Mouse (Mus musculus) cerebellum, adult (tissue): ENCODE measurements around the gene Nell1.
"Not testable (repeated sequence)": the region's sequence is repeated elsewhere in the genome, so short reads cannot be mapped to it uniquely, and the experiment has no call there.

Experiments used
- ATAC-seq: cut with Nextera tagmentation; 2 replicates; pipeline ENCODE4 v1.9.2; 2017; ENCODE audit warnings: mild to moderate bottlenecking, moderate library complexity, mixed read lengths; ENCODE audit not compliant: insufficient number of reproducible peaks, low FRiP score, low TSS enrichment

The Nell1 gene

DNA sequence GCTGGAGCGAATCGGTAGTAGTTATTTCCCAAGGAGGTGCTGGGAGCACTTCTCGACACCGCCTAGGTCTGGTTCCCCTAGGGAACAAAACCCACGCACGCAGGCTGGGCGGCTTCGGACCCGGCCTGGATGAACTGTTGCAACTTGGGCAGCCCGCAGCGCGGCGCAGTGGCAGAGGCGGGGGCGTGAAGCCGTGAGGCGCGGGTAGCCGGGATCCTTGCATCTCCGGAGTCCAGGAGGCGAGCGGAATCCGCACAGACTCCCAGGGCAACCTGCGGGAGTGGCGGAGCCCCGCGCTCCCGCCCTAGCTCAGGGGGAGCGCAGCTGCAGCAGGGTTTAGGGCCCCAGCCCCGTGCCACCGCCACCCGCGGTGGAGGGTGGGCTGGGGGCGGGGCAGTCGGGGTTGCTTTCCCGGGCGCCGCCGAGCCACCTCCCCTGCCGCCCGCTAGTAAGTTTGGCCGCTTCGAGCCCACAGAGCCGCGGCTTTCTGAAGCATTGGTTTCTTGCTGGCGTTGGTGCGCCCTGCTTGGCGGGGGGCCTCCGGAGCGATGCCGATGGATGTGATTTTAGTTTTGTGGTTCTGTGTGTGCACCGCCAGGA, at the start of gene Nell1:
Gene Nell1, plus strand, starts transcription at position 24 of the 600 bp plus-strand sequence.
- ATAC-seq: no peak

DNA sequence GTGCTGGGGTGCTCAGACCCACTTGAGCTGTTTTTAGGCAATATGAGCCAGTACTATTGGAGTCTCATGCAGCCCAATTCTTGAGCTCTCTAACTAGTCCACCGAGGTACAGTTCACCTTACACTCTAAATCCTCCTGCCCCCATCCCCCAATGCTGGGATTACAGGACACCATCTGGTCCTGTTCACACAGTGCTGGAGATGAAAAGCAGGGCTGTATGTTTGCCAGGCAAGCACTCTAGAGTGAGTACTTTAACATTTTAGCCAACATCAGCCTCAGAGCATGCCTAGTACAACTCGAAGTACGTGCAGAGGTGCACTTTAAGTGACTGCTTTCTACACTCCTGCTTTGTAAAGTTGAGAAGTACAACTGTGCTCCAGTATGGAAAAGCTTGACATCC, 46.1 kb upstream of the Nell1 start:
- no peak for ATAC-seq

DNA sequence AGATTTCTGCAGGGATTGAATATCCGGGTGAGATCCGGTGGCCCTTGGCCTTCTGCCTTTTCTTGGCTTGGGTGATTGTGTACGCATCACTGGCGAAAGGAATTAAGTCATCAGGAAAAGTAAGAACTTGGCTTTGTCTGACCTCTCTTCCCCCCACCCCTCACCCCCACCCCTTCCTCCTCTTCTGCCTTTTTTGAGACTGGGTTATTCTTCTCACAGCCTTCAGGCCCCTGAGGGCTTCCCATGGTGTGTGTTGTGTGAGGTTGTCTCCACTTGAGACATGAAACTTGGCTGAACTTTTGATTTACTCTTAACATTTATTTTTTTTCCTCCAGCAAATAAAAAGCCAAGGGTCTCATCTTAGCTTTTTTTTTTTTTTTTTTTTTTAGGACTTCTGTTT, 44.7 kb upstream of the Nell1 start:
- ATAC-seq: no peak

DNA sequence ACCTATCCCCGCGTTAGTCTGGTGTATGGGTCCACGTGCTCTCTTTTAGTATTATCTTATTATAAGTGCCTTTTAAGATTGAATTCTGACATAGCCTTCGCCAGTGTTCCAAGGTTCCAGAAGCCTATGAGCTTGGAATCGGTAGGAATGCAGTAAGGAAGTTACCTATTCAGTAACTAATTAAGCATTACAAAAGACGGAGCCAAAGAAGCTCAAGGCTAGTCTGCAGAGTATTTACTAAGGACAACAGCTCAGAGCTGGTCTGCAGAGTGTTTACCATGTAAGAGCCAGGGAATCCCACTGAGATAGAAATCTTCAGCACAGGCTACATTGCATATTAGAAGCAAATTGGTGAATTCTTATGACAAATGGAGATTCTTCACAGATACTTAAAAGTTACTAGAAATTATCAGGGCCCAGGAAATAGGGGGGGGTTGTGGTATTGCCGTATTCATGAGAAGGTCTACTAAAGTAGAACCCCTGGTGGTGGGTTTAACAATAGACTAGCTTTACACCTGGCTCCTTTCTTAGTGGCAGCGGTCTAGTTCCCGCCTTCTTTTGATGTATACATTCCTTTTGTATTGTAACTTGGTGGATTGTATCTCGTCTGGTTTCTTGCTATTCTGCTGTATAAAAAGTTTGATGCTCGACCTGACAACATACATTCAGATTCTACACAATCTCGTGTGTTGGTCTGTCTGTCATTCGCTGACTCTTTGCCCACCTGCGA, 41.1 kb upstream of the Nell1 start:
- not testable (repeated sequence) for ATAC-seq

DNA sequence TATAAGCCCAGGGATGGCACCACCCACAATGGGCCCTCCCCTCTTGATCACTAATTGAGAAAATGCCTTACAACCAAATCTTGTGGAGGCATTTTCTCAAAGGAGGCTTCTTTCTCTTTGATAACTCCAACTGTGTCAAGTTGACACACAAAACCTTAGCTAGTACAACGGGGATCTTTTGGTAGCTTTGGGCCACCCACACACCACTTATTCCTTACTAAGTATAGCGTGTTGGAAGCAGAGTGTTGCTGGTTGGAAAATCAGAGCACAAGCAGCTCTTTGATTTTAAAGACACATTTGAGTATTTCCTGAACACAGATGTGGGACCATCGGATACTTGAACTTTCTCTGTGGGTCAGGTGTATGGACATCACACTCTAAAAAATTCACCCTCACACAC, 37.8 kb upstream of the Nell1 start:
- no peak for ATAC-seq

DNA sequence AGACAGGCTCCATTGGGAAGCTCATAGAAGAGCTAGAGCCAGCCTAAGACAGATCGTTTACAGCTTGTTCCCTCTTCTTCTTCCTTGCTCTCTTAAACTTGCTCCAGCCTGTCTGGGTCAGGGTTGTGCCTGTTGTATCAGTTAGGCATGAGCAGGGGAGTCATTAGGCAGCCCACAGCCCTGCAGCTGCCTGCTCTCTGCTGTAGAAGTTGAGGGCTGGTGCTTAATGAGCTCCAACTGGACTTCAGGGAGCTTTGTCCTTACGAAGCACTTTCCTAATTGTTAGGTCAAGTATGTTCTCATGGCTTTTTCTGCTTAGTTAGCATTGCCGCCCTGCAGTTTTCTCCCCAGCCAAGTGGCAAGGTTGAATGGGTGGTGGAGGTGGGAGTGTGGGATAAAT, 32.6 kb upstream of the Nell1 start:
- no peak for ATAC-seq

DNA sequence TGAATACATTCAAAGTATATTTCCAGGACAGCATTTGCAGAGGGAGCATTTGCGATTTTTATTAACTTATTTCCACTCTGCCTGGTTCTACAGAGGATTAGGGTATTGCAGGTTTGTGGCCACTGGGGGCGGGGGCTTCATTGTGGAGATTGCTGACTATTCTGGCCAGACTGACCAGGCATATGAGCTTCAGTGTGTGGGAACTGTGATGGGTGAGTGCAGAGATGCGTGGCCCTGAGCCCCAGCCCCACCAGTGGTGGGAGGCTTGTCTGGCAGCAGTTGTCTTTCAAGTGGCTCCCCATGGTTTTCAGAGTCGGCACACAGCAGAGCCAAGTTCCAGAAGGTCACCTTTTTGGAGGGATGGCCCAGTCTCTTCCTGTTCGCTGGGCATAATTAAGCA, 32.2 kb upstream of the Nell1 start:
- ATAC-seq: no peak

DNA sequence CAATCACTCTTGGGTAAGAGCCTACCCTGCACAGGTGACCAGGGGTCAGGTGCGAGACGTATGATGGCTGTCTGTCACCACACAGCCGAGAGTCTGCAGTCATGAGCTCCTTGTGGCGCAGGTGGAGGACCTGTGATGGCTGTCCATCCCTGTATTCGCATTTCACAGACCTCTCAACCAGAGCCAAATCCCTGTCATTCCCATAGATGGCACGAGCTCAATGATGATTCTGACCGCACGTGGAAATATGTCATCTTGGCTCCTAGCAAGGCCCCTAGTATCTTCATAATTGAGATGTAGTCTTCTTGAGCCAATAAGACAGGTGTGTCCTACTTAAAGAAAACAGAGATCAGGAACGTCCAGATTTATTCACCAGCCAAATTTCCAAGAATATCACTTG, 28.0 kb upstream of the Nell1 start:
- ATAC-seq: 0 out of 2 replicates have a peak, but pooled peaks have one; percentile 26

DNA sequence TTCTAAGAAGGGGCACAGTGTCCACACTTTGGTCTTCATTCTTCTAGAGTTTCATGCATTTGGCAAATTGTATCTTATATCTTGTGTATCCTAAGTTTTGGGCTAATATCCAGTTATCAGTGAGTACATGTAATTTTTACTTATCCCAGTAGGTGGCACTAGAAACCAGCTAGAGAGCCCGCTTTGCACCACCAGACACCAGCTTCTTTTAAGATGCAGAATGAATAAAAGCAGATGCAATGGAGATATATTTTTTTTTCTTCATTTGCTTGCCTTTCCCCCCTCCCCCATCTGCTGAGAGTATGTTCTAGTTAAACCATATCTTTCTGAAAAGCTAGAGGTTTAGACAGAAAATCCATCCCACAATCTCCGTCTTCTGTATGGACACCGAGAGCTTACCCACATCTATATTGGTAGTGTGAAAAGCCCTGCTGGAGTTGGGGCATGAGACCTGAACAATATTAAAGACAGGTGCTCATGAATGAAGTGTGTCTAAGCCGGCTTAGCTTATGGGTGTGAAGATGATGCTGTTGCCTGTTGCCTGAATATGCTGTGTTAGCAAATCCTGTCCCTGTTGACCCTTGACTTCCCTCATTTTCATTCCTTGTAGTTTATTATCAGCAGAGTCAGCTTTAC, 21.0 kb upstream of the Nell1 start:
- peak; percentile 49; the same call in 1 of the 2 replicates for ATAC-seq

DNA sequence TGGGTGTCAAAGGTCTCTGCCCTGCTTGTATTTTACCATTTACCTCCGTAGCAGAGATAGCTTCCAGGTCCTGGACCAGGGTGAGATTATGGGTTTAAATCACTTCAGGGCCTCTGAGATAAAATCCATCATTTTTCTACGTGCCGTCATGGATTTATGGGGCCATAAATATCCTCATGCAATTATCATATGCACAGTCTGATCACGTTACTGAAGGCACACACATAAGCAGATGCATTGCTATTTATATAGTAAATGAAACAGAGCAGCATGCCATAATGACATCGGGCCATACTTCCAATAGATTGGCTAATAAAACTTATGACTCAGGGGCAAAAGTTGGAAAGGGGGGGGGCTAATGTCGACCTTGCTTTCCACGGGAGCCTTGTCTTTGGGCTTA, 19.8 kb upstream of the Nell1 start:
- ATAC-seq: no peak

DNA sequence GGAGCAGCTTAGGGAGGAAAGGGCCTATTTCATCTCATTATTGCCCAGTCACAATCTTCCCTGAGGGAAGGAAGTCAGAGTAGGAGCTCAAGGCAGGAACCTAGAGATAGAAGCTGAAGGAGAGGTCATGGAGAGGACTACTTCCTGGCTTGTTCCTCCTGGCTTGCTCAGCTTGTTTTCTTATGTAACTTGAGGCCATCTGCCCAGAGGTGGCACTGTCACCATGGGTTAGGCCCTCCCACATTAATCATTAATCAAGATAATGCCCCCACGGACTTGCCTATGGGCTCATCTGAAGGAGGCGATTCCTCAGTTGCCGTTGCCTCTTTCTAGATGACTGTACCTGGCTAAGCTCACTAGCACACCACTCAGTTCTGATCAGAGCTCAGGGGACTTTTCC, 17.5 kb upstream of the Nell1 start:
- no peak for ATAC-seq

DNA sequence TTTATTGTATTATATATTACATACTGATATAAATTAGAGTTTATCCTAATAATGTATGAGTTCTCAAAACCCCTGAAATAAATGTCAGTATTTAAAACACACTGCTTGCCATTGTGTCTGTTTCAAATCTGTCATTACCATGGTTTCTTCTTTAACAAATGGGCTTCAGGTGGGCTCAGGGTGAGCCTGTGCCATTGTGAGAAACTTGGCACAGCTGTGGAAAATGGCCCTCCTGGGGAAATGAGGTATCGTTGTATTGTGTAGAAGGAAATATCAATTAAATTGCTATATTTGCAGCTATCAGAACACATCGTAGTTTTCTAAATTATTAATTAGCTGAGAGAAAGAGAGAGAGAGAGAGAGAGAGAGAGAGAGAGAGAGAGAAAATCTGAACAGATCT, 10.9 kb upstream of the Nell1 start:
- ATAC-seq: no peak

DNA sequence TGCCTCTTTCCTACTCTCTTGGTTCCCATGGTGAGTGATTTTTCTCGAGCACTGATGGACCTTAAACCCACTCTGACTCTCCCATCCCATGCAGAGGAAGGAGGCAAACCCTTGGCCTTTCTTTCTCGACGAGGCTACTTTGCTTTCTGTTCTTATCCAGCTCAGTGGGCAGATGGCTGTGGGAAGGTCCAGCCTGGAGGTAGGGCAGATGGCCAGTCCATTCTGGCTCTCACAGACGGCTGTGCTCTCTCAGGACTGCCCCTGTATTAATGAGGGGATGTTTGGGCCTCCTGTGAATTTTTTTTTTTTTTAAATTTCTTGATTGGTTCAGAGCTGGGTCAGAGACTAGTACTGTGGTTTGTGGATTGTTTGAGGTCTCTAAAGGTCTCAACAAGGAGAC, 5.1 kb upstream of the Nell1 start:
- no peak for ATAC-seq

DNA sequence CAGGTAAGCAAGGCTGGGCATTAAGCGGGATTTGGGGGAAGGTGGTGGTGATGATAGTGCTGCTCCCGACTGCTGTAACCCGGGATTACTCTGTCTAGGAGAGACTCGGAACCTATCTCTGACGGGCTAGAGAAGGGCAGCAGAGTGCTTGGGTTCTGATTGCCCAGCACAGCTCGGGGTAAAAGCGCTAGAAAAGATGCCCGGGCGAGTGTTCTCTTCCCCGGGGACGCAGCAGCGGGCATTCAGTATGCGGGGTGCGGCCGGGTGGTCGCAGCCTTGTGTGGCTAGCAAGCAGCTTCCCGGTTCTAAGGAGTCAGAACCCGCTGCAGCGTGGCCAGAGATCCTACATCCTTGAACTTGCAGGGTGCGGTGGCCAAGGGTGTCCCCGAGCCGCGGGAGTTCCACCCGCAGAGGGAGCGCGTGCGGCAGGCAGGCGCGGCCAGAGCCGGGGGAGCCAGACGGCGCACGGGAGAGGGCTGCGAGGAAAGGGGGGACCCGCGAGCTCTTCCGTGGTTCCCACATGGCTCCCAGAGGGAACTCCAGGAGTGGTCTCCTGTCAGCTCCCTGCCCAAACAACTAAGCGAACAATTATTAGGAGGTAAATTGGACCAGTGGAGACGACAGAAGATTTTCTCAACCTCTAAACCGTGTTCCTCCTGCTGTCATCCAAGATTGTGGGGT, 917 bp downstream of the Nell1 start:
- ATAC-seq: no peak

DNA sequence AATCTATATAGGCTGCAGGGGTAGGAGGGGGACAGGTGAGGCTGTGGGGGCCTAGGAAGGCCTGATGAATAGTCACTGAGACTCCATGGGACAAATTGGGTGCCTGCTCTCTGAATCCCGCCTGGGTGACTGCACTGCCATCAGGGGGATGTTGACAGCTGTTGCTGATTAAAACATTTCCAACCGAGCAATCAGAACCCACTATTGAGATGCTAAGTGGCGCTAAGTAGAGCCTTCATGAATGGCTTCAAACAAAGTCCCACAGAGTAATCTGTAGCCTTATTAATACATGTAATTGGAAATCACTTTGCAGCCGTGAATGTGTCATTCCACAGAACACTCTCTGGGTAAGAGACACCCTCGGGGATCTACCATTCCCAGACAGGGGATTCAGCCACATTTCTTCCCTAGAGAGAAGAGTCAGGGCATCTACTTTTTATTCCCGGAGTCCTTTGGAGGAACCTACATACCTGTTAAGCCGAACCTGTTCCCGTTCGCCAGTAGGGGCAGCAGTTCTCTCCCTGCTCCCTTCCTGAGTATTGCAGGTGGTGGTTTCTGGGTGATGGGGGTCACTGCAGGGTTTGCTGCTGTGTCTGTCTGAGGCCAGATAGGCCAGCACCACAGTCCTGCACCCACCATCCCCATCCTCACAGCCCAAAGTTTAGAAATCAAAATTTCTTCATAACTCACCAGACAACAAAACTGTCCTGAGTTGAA, 7.0 kb downstream of the Nell1 start:
- no peak for ATAC-seq

DNA sequence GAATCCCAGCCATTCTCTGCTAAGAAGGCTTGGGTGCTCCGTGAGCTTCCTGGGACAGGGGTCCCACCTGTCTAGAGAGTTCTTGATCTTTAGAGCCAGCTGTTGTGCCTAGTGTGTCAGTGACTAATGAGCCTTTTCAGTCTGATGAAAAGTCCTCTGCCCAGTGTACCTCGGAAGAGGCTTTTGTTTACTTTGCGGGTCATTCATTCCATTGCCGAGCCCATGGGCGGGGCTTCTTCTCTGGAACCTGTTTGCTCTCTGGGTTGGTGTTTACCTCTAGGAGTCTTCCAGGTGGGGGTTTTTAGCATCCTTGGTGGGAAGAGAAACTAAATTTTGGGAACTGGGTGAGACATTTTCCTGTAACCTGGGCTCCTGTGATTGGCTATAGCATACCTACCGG, 10.0 kb downstream of the Nell1 start:
- ATAC-seq: no peak

DNA sequence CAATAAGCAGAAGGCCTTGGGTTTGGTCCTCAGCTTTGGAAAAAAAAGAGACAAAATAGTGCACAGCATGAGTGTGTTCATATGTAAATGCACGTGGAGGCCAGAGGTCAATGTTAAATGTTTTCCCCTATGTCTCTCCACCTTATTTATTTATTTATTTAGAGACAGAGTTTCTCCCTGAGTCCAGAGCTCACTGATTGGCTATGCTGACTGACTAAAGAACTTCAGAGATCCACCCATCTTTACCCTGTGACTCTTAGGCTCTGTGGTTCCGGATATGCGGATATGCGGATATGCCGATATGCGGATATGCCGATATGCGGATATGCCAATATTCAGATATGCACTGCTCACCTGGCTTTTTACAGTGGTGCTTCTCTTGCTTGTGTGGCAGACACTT, 11.3 kb downstream of the Nell1 start:
- ATAC-seq: no peak

DNA sequence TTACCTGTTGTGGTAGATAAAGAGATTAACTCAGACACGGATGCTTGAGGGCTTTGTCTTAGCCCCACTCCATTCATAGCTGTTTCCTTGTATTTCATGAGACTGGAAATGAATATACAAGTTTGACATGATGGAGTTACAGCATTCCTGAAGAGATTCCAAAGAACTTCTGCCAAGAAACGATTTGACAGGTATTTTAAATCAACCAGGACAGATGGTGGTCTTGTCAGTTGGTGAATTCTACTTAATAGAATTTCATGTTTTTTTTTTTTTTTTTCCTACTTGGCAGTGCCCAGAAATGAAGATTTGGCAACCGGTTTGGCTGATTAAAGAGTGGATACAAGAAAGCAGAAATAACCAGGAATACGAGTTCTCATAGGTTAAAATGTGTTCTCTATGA, 24.7 kb downstream of the Nell1 start:
- no peak for ATAC-seq

DNA sequence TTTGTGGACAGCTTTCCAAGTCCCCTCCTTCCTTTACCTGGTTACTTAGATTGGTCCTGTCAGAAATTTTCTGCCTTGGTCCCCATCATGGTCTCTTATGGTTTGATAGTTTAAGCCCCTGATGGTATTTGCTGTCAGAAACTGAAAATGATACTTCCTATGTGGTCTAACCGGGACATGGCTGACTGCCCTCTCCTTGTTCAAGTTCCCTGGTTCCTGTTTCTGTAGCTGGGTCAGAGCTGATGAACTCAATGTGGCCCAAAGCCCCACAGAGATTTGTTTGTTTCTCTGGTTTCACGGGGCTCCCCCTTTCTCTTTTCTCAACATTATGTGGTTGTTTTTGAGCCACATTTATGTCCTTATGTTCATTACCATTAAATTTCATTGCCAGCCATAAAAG, 30.6 kb downstream of the Nell1 start:
- no peak for ATAC-seq
